Comparison of ENCODE assay signal across 28 mouse cellular contexts in genomic region chr5:84397085-84397484, GRCm38 (mm10). TPM values are rescaled to one million over a fixed set of nuclear protein-coding genes. Genes with fewer than 3 reads are reported as not detected.
DNase-seq lines count a peak whose midpoint lies in the region; ATAC-seq and TF ChIP-seq lines count a peak whose summit lies in the region.
"Had no signal": no experiment of that assay in that cellular context is flagged by ENCODE, and none has a peak within 500 bp of the region (broad histone marks: within the 10 kb centered on the region; RNA-seq: fewer than 3 reads in every experiment).

No protein-coding gene starts in this region.

- H3K4me1 ChIP-seq in forebrain, embryonic 14.5 days (ENCODE audit: control insufficient read depth, insufficient read depth, low read length), result no peaks in the 10 kb centered on the region
- no peaks in the 10 kb centered on the region for H3K4me1 ChIP-seq in forebrain, embryonic 10.5 days
- H3K4me1 ChIP-seq in intestine, embryonic 15.5 days (replicated peaks), result no peaks in the 10 kb centered on the region
- H3K4me1 ChIP-seq: embryonic facial prominence, embryonic 10.5 days; embryonic facial prominence, embryonic 13.5 days; heart, embryonic 10.5 days; heart, embryonic 13.5 days had no signal

- 61% methylated on average over 1 of the region's 1 CpGs for WGBS in forebrain, embryonic 14.5 days
- WGBS in forebrain, embryonic 10.5 days, result 97% methylated on average over 1 of the region's 1 CpGs
- 79% methylated on average over 1 of the region's 1 CpGs for WGBS in intestine, embryonic 15.5 days

- no peak overlapping the region for H3K27ac ChIP-seq in forebrain, embryonic 14.5 days (ENCODE audit: low read depth, low read length)
- H3K27ac ChIP-seq in forebrain, embryonic 10.5 days, result no peak overlapping the region
- no peak overlapping the region for H3K27ac ChIP-seq in intestine, embryonic 15.5 days
- H3K27ac ChIP-seq: embryonic facial prominence, embryonic 10.5 days; embryonic facial prominence, embryonic 13.5 days; heart, adult 2 months; heart, embryonic 10.5 days; heart, embryonic 13.5 days; hindbrain, embryonic 14.5 days; hindbrain, postnatal 0 days had no signal

- no peaks in the 10 kb centered on the region for H3K9me3 ChIP-seq in forebrain, embryonic 14.5 days (replicated peaks; ENCODE audit: control insufficient read depth, low read length)
- H3K9me3 ChIP-seq in forebrain, embryonic 10.5 days, result no peaks in the 10 kb centered on the region
- no peaks in the 10 kb centered on the region for H3K9me3 ChIP-seq in intestine, embryonic 15.5 days
- H3K9me3 ChIP-seq: embryonic facial prominence, embryonic 10.5 days; embryonic facial prominence, embryonic 13.5 days; heart, embryonic 10.5 days; heart, embryonic 13.5 days had no signal

- H3K4me2 ChIP-seq in forebrain, embryonic 14.5 days (ENCODE audit: low read length), result no peak overlapping the region
- no peak overlapping the region for H3K4me2 ChIP-seq in intestine, embryonic 15.5 days (replicated peaks)
- H3K4me2 ChIP-seq: embryonic facial prominence, embryonic 13.5 days; heart, embryonic 13.5 days; hindbrain, embryonic 14.5 days had no signal

- H3K27me3 ChIP-seq in forebrain, embryonic 14.5 days (replicated peaks; ENCODE audit: control insufficient read depth, insufficient read depth, low read length), result no peaks in the 10 kb centered on the region
- H3K27me3 ChIP-seq in forebrain, embryonic 10.5 days (ENCODE audit: poor library complexity, severe bottlenecking), result no peaks in the 10 kb centered on the region
- no peaks in the 10 kb centered on the region for H3K27me3 ChIP-seq in intestine, embryonic 15.5 days (replicated peaks)
- H3K27me3 ChIP-seq: embryonic facial prominence, embryonic 13.5 days; heart, embryonic 13.5 days had no signal

- no peak overlapping the region for H3K4me3 ChIP-seq in forebrain, embryonic 14.5 days (ENCODE audit: low read depth, low read length)
- no peak overlapping the region for H3K4me3 ChIP-seq in forebrain, embryonic 10.5 days
- H3K4me3 ChIP-seq in intestine, embryonic 15.5 days (replicated peaks), result no peak overlapping the region
- H3K4me3 ChIP-seq: embryonic facial prominence, embryonic 10.5 days; embryonic facial prominence, embryonic 13.5 days; erythroblast, embryonic 14.5 days; heart, adult 2 months; heart, embryonic 10.5 days; heart, embryonic 13.5 days had no signal

- no peak overlapping the region for H3K9ac ChIP-seq in forebrain, embryonic 14.5 days (ENCODE audit: low read length)
- no peak overlapping the region for H3K9ac ChIP-seq in intestine, embryonic 15.5 days
- H3K9ac ChIP-seq: embryonic facial prominence, embryonic 13.5 days; heart, embryonic 13.5 days; hindbrain, embryonic 14.5 days had no signal

- TF ChIP-seq POLR2A in brain, embryonic 14.5 days (IDR thresholded peaks at IDR 0.05; ENCODE audit: borderline replicate concordance, extremely low read depth, insufficient read depth, insufficient read length, poor library complexity, severe bottlenecking), result no peak

- no peak for TF ChIP-seq CTCF in brain, embryonic 14.5 days (IDR thresholded peaks at IDR 0.05; ENCODE audit: borderline replicate concordance, extremely low read depth, insufficient read depth, insufficient read length)

- no peaks in the 10 kb centered on the region for H3K36me3 ChIP-seq in forebrain, embryonic 14.5 days (ENCODE audit: control insufficient read depth, insufficient read depth, low read length)
- no peaks in the 10 kb centered on the region for H3K36me3 ChIP-seq in forebrain, embryonic 10.5 days (replicated peaks)
- H3K36me3 ChIP-seq in intestine, embryonic 15.5 days, result no peaks in the 10 kb centered on the region
- H3K36me3 ChIP-seq: embryonic facial prominence, embryonic 10.5 days; embryonic facial prominence, embryonic 13.5 days; heart, embryonic 10.5 days; heart, embryonic 13.5 days had no signal

- ATAC-seq in forebrain, embryonic 14.5 days, result peak; percentile 68; the same call in 1 of the 2 replicates
- peak; percentile 95 for ATAC-seq in frontal cortex, adult (ENCODE audit: low TSS enrichment)
- ATAC-seq in intestine, embryonic 15.5 days, result no peak
- ATAC-seq: CD4-positive, CD25-positive, alpha-beta regulatory T cell, adult 4 months; hindbrain, postnatal 0 days; inflammation-experienced regulatory T-cells, adult 6 months; intestine, postnatal 0 days had no signal

- peak; percentile 58 for DNase-seq in forebrain, embryonic 14.5 days (ENCODE audit: low spot score)
- no peak for DNase-seq in forebrain, embryonic 10.5 days (ENCODE audit: extremely low spot score, low spot score)
- no peak for DNase-seq in frontal cortex, postnatal 10 days (ENCODE audit: low spot score in 2 of 2)
- peak; percentile 77 for DNase-seq in brain, adult 2 months (ENCODE audit: low read depth, low spot score)
- peak; percentile 75 for DNase-seq in brain, embryonic 14.5 days (ENCODE audit: low read depth)
- no peak for DNase-seq in thymus, postnatal 36 days
- DNase-seq: adrenal gland, adult 2 months; adrenal gland, postnatal 14 days; cerebellum, adult 9-11 months; embryo, embryonic 11 days; gastrocnemius, postnatal 10 days; gastrocnemius, postnatal 36 days; heart, adult 2 months; heart, postnatal 14 days; heart, postnatal 4 days had no signal

RNA-seq across cellular contexts. Expression of gene Epha5, which starts 20.1 kb away (rescaled TPM):
- polyA plus RNA-seq in forebrain, embryonic 14.5 days (2014; fragmentation: Nextera tagmentation; extraction: Ambion mirVana), result 68.7 and 93.0 TPM in 2 replicates
- 4.1 and 4.4 TPM in 2 replicates for polyA plus RNA-seq in forebrain, embryonic 10.5 days (2016; fragmentation: Nextera tagmentation; extraction: Ambion mirVana)
- polyA plus RNA-seq in brain, embryonic 14.5 days (2012; rRNA removed), result 45.0 and 47.9 TPM in 2 replicates
- 1.3 and 1.5 TPM in 2 replicates for polyA plus RNA-seq in intestine, embryonic 15.5 days (2015; fragmentation: Nextera tagmentation; extraction: Ambion mirVana)
- polyA plus RNA-seq: C2C12; CD4-positive, CD25-positive, alpha-beta regulatory T cell, adult 4 months; erythroblast, embryonic 14.5 days; inflammation-experienced regulatory T-cells, adult 6 months had no signal

Comparison
In these comparisons a context has a peak if more than half of its experiments do, and no peak if none do; other contexts are left out.
1. DNase-seq: peak in forebrain, embryonic 14.5 days (single experiment), brain, adult 2 months (single experiment) and brain, embryonic 14.5 days (single experiment); none in forebrain, embryonic 10.5 days (single experiment), frontal cortex, postnatal 10 days (0 of 2) and thymus, postnatal 36 days (0 of 2).